In genomic region chr5:13313977-13314376, GRCm38 (mm10) we compare ENCODE assay signal across 19 mouse cellular contexts.
DNase-seq lines count a peak whose midpoint lies in the region; ATAC-seq lines count a peak whose summit lies in the region.
"Had no signal": no experiment of that assay in that cellular context is flagged by ENCODE, and none has a peak within 500 bp of the region (broad histone marks: within the 10 kb centered on the region; RNA-seq: fewer than 3 reads in every experiment).

No protein-coding gene starts in this region.

- no peak overlapping the region for H3K4me2 ChIP-seq in forebrain, embryonic 11.5 days (ENCODE audit: low read depth, low read length, severe bottlenecking)
- H3K4me2 ChIP-seq in forebrain, embryonic 15.5 days (replicated peaks): no peak overlapping the region
- H3K4me2 ChIP-seq in neural tube, embryonic 13.5 days: no peak overlapping the region
- H3K4me2 ChIP-seq: embryonic facial prominence, embryonic 13.5 days; intestine, embryonic 15.5 days; limb, embryonic 15.5 days had no signal

- peaks cover 4% of the 10 kb centered on the region; the same call in 1 of the 2 replicates for H3K4me1 ChIP-seq in forebrain, embryonic 11.5 days (replicated peaks; ENCODE audit: control insufficient read depth, insufficient read depth, low read length)
- H3K4me1 ChIP-seq in forebrain, embryonic 15.5 days: peaks cover 11% of the 10 kb centered on the region; the same call in 1 of the 2 replicates
- H3K4me1 ChIP-seq in midbrain, embryonic 10.5 days: peaks cover 10% of the 10 kb centered on the region
- peaks cover 11% of the 10 kb centered on the region for H3K4me1 ChIP-seq in neural tube, embryonic 13.5 days (replicated peaks)
- H3K4me1 ChIP-seq: intestine, embryonic 15.5 days; limb, embryonic 15.5 days had no signal

- H3K9me3 ChIP-seq in forebrain, embryonic 11.5 days (ENCODE audit: control insufficient read depth, low read length): no peaks in the 10 kb centered on the region
- no peaks in the 10 kb centered on the region for H3K9me3 ChIP-seq in forebrain, embryonic 15.5 days
- no peaks in the 10 kb centered on the region for H3K9me3 ChIP-seq in midbrain, embryonic 10.5 days (replicated peaks)
- H3K9me3 ChIP-seq in neural tube, embryonic 13.5 days: no peaks in the 10 kb centered on the region
- H3K9me3 ChIP-seq: embryonic facial prominence, embryonic 13.5 days; intestine, embryonic 15.5 days; limb, embryonic 15.5 days had no signal

- H3K36me3 ChIP-seq in forebrain, embryonic 11.5 days (ENCODE audit: control insufficient read depth, insufficient read depth, low read length): no peaks in the 10 kb centered on the region
- H3K36me3 ChIP-seq in forebrain, embryonic 15.5 days: no peaks in the 10 kb centered on the region
- H3K36me3 ChIP-seq in midbrain, embryonic 10.5 days: no peaks in the 10 kb centered on the region
- no peaks in the 10 kb centered on the region for H3K36me3 ChIP-seq in neural tube, embryonic 13.5 days
- H3K36me3 ChIP-seq: embryonic facial prominence, embryonic 13.5 days; intestine, embryonic 15.5 days; limb, embryonic 15.5 days had no signal

- 4% methylated on average over 6 of the region's 6 CpGs for WGBS in forebrain, embryonic 11.5 days
- WGBS in forebrain, embryonic 15.5 days: 9% methylated on average over 6 of the region's 6 CpGs
- 13% methylated on average over 6 of the region's 6 CpGs for WGBS in midbrain, embryonic 10.5 days
- 12% methylated on average over 6 of the region's 6 CpGs for WGBS in neural tube, embryonic 13.5 days

- no peak for DNase-seq in forebrain, embryonic 11.5 days (ENCODE audit: low spot score)
- peak; percentile 29 for DNase-seq in midbrain, embryonic 10.5 days (ENCODE audit: low spot score)
- no peak for DNase-seq in right cerebral cortex, postnatal 10 days (ENCODE audit: low spot score in 2 of 2)
- DNase-seq in gastrocnemius, adult 18-20 months (ENCODE audit: low spot score): no peak
- DNase-seq: adrenal gland, postnatal 14 days; cerebellum, postnatal 25 days; gastrocnemius, postnatal 10 days; heart, postnatal 10 days; layer of hippocampus, adult 9-11 months; liver, postnatal 0 days; lung, postnatal 36 days had no signal

- no peak overlapping the region for H3K9ac ChIP-seq in forebrain, embryonic 11.5 days (ENCODE audit: low read length)
- H3K9ac ChIP-seq in forebrain, embryonic 15.5 days (replicated peaks): no peak overlapping the region
- no peak overlapping the region for H3K9ac ChIP-seq in neural tube, embryonic 13.5 days
- H3K9ac ChIP-seq: embryonic facial prominence, embryonic 13.5 days; intestine, embryonic 15.5 days; limb, embryonic 15.5 days; liver, postnatal 0 days had no signal

- peaks cover 13% of the 10 kb centered on the region for H3K27me3 ChIP-seq in forebrain, embryonic 11.5 days (ENCODE audit: control insufficient read depth, insufficient read depth, low read length)
- H3K27me3 ChIP-seq in forebrain, embryonic 15.5 days: no peaks in the 10 kb centered on the region
- H3K27me3 ChIP-seq in midbrain, embryonic 10.5 days (ENCODE audit: low read depth, poor library complexity, severe bottlenecking): peaks cover 94% of the 10 kb centered on the region
- no peaks in the 10 kb centered on the region for H3K27me3 ChIP-seq in neural tube, embryonic 13.5 days
- H3K27me3 ChIP-seq: embryonic facial prominence, embryonic 13.5 days; intestine, embryonic 15.5 days; limb, embryonic 15.5 days had no signal

- H3K4me3 ChIP-seq in forebrain, embryonic 11.5 days (ENCODE audit: low read depth, low read length): no peak overlapping the region
- no peak overlapping the region for H3K4me3 ChIP-seq in forebrain, embryonic 15.5 days
- H3K4me3 ChIP-seq in midbrain, embryonic 10.5 days: no peak overlapping the region
- no peak overlapping the region for H3K4me3 ChIP-seq in neural tube, embryonic 13.5 days
- H3K4me3 ChIP-seq: embryonic facial prominence, embryonic 13.5 days; intestine, embryonic 15.5 days; limb, embryonic 15.5 days had no signal

- no peak overlapping the region for H3K27ac ChIP-seq in forebrain, embryonic 11.5 days (ENCODE audit: low read depth, low read length)
- H3K27ac ChIP-seq in forebrain, embryonic 15.5 days (replicated peaks): no peak overlapping the region
- H3K27ac ChIP-seq in midbrain, embryonic 10.5 days (replicated peaks): no peak overlapping the region
- no peak overlapping the region for H3K27ac ChIP-seq in neural tube, embryonic 13.5 days (replicated peaks)
- H3K27ac ChIP-seq: embryonic facial prominence, embryonic 13.5 days; intestine, embryonic 15.5 days; kidney, postnatal 0 days; limb, embryonic 15.5 days had no signal

- ATAC-seq in forebrain, embryonic 11.5 days (replicated peaks; ENCODE audit: low FRiP score): peak; percentile 77
- ATAC-seq in forebrain, embryonic 15.5 days (replicated peaks): peak; percentile 70
- peak; percentile 91 for ATAC-seq in neural tube, embryonic 13.5 days (ENCODE audit: low read depth)
- ATAC-seq in megakaryocyte-erythroid progenitor cell, adult 5-6 weeks (replicated peaks; ENCODE audit: low FRiP score, low TSS enrichment, poor library complexity, severe bottlenecking): no peak
- ATAC-seq: CD4-positive, CD25-positive, alpha-beta regulatory T cell, adult 4 months; intestine, embryonic 15.5 days; liver, postnatal 0 days had no signal
